ENCODE assay signal across 9 mouse cellular contexts in genomic region chr7:18921069-18921468, GRCm38 (mm10). TPM values are rescaled to one million over a fixed set of nuclear protein-coding genes. Genes with fewer than 3 reads are reported as not detected.
DNase-seq lines count a peak whose midpoint lies in the region; ATAC-seq and TF ChIP-seq lines count a peak whose summit lies in the region.
"Had no signal": no experiment of that assay in that cellular context is flagged by ENCODE, and none has a peak within 500 bp of the region (broad histone marks: within the 10 kb centered on the region; RNA-seq: fewer than 3 reads in every experiment).

No protein-coding gene starts in this region.

- DNase-seq in adrenal gland, adult 18-20 months (ENCODE audit: low spot score in 2 of 2) = peak; percentile 22 to 49
- DNase-seq in kidney, postnatal 10 days = peak; percentile 73
- DNase-seq in liver, embryonic 13.5 days = no peak
- DNase-seq in retina, embryonic 14.5 days (ENCODE audit: low spot score) = peak; percentile 60

- no peak overlapping the region for H3K4me3 ChIP-seq in C2C12 (ENCODE audit: insufficient read depth, poor library complexity, severe bottlenecking)
- H3K4me3 ChIP-seq in embryonic facial prominence, embryonic 13.5 days = no peak overlapping the region
- H3K4me3 ChIP-seq in heart, embryonic 15.5 days = 0 out of 2 replicates have a peak overlapping the region, but pooled peaks have one; percentile 8
- H3K4me3 ChIP-seq in liver, embryonic 13.5 days (replicated peaks) = no peak overlapping the region
- H3K4me3 ChIP-seq: erythroblast, embryonic 14.5 days had no signal

- H3K79me3 ChIP-seq in C2C12 (ENCODE audit: low read depth) = no peaks in the 10 kb centered on the region

- H3K4me2 ChIP-seq in embryonic facial prominence, embryonic 13.5 days = peak overlapping the region; percentile 46
- H3K4me2 ChIP-seq in heart, embryonic 15.5 days = peak overlapping the region; percentile 28; the same call in 1 of the 2 replicates
- no peak overlapping the region for H3K4me2 ChIP-seq in liver, embryonic 13.5 days

- no peak for TF ChIP-seq CTCF in C2C12 (IDR thresholded peaks at IDR 0.05; ENCODE audit: control insufficient read depth, insufficient read depth, insufficient read length)

- H3K36me3 ChIP-seq in C2C12 (ENCODE audit: control insufficient read depth, insufficient read depth) = no peaks in the 10 kb centered on the region
- no peaks in the 10 kb centered on the region for H3K36me3 ChIP-seq in embryonic facial prominence, embryonic 13.5 days
- H3K36me3 ChIP-seq in heart, embryonic 15.5 days = no peaks in the 10 kb centered on the region
- no peaks in the 10 kb centered on the region for H3K36me3 ChIP-seq in liver, embryonic 13.5 days

- no peaks in the 10 kb centered on the region for H3K9me3 ChIP-seq in embryonic facial prominence, embryonic 13.5 days
- H3K9me3 ChIP-seq in heart, embryonic 15.5 days (replicated peaks) = no peaks in the 10 kb centered on the region
- no peaks in the 10 kb centered on the region for H3K9me3 ChIP-seq in liver, embryonic 13.5 days (replicated peaks)

- no peak for ATAC-seq in embryonic facial prominence, embryonic 13.5 days (ENCODE audit: insufficient number of reproducible peaks, insufficient read depth, low FRiP score, low TSS enrichment, low read depth)
- ATAC-seq in heart, embryonic 15.5 days (replicated peaks; ENCODE audit: insufficient number of reproducible peaks, insufficient read depth, low FRiP score, low read depth) = no peak; the same call in 1 of the 2 replicates
- ATAC-seq in liver, embryonic 13.5 days (ENCODE audit: low read depth) = peak; percentile 52; the same call in 1 of the 2 replicates
- ATAC-seq in erythroid progenitor cell, adult 5-6 weeks (replicated peaks; ENCODE audit: low FRiP score, poor library complexity, severe bottlenecking) = no peak

- peak overlapping the region; percentile 7 for H3ac ChIP-seq in C2C12 (ENCODE audit: control insufficient read depth, insufficient read length, low read depth)

- peaks cover 15% of the 10 kb centered on the region for H3K4me1 ChIP-seq in embryonic facial prominence, embryonic 13.5 days
- peaks cover 11% of the 10 kb centered on the region for H3K4me1 ChIP-seq in heart, embryonic 15.5 days (replicated peaks)
- H3K4me1 ChIP-seq in liver, embryonic 13.5 days (replicated peaks) = peaks cover 8% of the 10 kb centered on the region

- no peak overlapping the region for H3K27ac ChIP-seq in embryonic facial prominence, embryonic 13.5 days
- no peak overlapping the region for H3K27ac ChIP-seq in heart, embryonic 15.5 days
- no peak overlapping the region for H3K27ac ChIP-seq in liver, embryonic 13.5 days

- peak overlapping the region; percentile 32; the same call in 1 of the 2 replicates for H3K9ac ChIP-seq in embryonic facial prominence, embryonic 13.5 days
- H3K9ac ChIP-seq in heart, embryonic 15.5 days = no peak overlapping the region
- H3K9ac ChIP-seq in liver, embryonic 13.5 days = no peak overlapping the region

- no peaks in the 10 kb centered on the region for H3K79me2 ChIP-seq in C2C12 (ENCODE audit: control insufficient read depth, insufficient read depth)

- H3K27me3 ChIP-seq in C2C12 (ENCODE audit: control insufficient read depth, insufficient read depth, insufficient read length) = peaks cover 22% of the 10 kb centered on the region
- peaks cover 55% of the 10 kb centered on the region for H3K27me3 ChIP-seq in embryonic facial prominence, embryonic 13.5 days
- H3K27me3 ChIP-seq in heart, embryonic 15.5 days = peaks cover 44% of the 10 kb centered on the region
- peaks cover 45% of the 10 kb centered on the region for H3K27me3 ChIP-seq in liver, embryonic 13.5 days

- 2% methylated on average over 12 of the region's 12 CpGs for WGBS in embryonic facial prominence, embryonic 13.5 days
- WGBS in heart, embryonic 15.5 days = 1% methylated on average over 12 of the region's 12 CpGs
- 3% methylated on average over 12 of the region's 12 CpGs for WGBS in liver, embryonic 13.5 days (ENCODE audit: insufficient replicate concordance)

TF ChIP-seq in C2C12, 6 proteins besides CTCF, POLR2A, EP300 and RAD21:
- no peak for TF ChIP-seq MYOD1 (IDR thresholded peaks at IDR 0.05; ENCODE audit: control insufficient read depth, insufficient read length, low read depth)
- no peak for TF ChIP-seq USF1 (IDR thresholded peaks at IDR 0.05; ENCODE audit: low read depth)
- no peak for TF ChIP-seq CEBPB (IDR thresholded peaks at IDR 0.05; ENCODE audit: low read depth)

RNA-seq across cellular contexts. Expression of gene Nova2, which starts 4.6 kb away (rescaled TPM):
- 0.05 TPM for polyA plus RNA-seq in C2C12 (2012; fragmentation: generic; extraction: Trizol)
- total RNA-seq in adrenal gland, adult 18-20 months (2021) = 1 to 10 TPM; 3.8 to 5.1 TPM
- polyA plus RNA-seq in embryonic facial prominence, embryonic 13.5 days (2015; fragmentation: Nextera tagmentation; extraction: Ambion mirVana) = 0.62 and 0.65 TPM in 2 replicates
- 0.53 and 0.79 TPM in 2 replicates for polyA plus RNA-seq in heart, embryonic 15.5 days (2015; fragmentation: Nextera tagmentation; extraction: Ambion mirVana)
- polyA plus RNA-seq in liver, embryonic 13.5 days (2015; fragmentation: Nextera tagmentation; extraction: Ambion mirVana) = 0.08 TPM in 2 replicates
- not detected in 2 replicates for total RNA-seq in erythroid progenitor cell, adult 5-6 weeks (2015; ENCODE audit: low replicate concordance)
- total RNA-seq in erythroid progenitor cell, adult 5-6 weeks (2017; ENCODE audit: low replicate concordance) = not detected in 2 replicates
- polyA plus RNA-seq: erythroblast, embryonic 14.5 days had no signal

RNA-seq across cellular contexts. Expression of gene Ccdc61, which starts 10.9 kb away (rescaled TPM):
- polyA plus RNA-seq in C2C12 (2012; fragmentation: generic; extraction: Trizol) = 10.8 TPM
- total RNA-seq in adrenal gland, adult 18-20 months (2021) = 10 to 100 TPM in 1 of 2 experiments, 1 to 10 TPM in 1; 9.9 to 10.7 TPM
- 26.3 and 35.6 TPM in 2 replicates for polyA plus RNA-seq in embryonic facial prominence, embryonic 13.5 days (2015; fragmentation: Nextera tagmentation; extraction: Ambion mirVana)
- polyA plus RNA-seq in heart, embryonic 15.5 days (2015; fragmentation: Nextera tagmentation; extraction: Ambion mirVana) = 20.6 and 26.8 TPM in 2 replicates
- polyA plus RNA-seq in liver, embryonic 13.5 days (2015; fragmentation: Nextera tagmentation; extraction: Ambion mirVana) = 10.7 and 12.3 TPM in 2 replicates
- 10.1 and 19.8 TPM in 2 replicates for total RNA-seq in erythroid progenitor cell, adult 5-6 weeks (2015; ENCODE audit: low replicate concordance)
- 1.7 and 4.6 TPM in 2 replicates for total RNA-seq in erythroid progenitor cell, adult 5-6 weeks (2017; ENCODE audit: low replicate concordance)

RNA-seq across cellular contexts. Expression of gene Pglyrp1, which starts 49.9 kb away (rescaled TPM):
- 0.05 TPM for polyA plus RNA-seq in C2C12 (2012; fragmentation: generic; extraction: Trizol)
- 1 to 10 TPM; 1.1 to 2.8 TPM for total RNA-seq in adrenal gland, adult 18-20 months (2021)
- 0.76 and 2.9 TPM in 2 replicates for polyA plus RNA-seq in embryonic facial prominence, embryonic 13.5 days (2015; fragmentation: Nextera tagmentation; extraction: Ambion mirVana)
- polyA plus RNA-seq in heart, embryonic 15.5 days (2015; fragmentation: Nextera tagmentation; extraction: Ambion mirVana) = 1.6 and 3.0 TPM in 2 replicates
- polyA plus RNA-seq in liver, embryonic 13.5 days (2015; fragmentation: Nextera tagmentation; extraction: Ambion mirVana) = 10.8 and 13.3 TPM in 2 replicates
- 151 and 220 TPM in 2 replicates for total RNA-seq in erythroid progenitor cell, adult 5-6 weeks (2015; ENCODE audit: low replicate concordance)
- 10.8 and 18.9 TPM in 2 replicates for total RNA-seq in erythroid progenitor cell, adult 5-6 weeks (2017; ENCODE audit: low replicate concordance)
